Mouse (Mus musculus) sigmoid colon, adult 10 weeks (tissue): ENCODE data around the gene Olfr1346. TPM values are rescaled to one million over a fixed set of nuclear protein-coding genes. Genes with fewer than 3 reads are reported as not detected.

Experiments
- polyA plus RNA-seq: library from polyadenylated mRNA; stranded (reverse); fragments of 350-450 nt; fragmentation: Illumina TruSeq; extraction: RNeasy Lipid Tissue Mini Kit (QIAGEN cat#74804); gene quantifications from one replicate; pipeline ENCODE4 v1.2.3, GENCODE M21; 2014; ENCODE audit warnings: low read depth, low replicate concordance

The Olfr1346 gene
- polyA plus RNA-seq, result not detected

DNA sequence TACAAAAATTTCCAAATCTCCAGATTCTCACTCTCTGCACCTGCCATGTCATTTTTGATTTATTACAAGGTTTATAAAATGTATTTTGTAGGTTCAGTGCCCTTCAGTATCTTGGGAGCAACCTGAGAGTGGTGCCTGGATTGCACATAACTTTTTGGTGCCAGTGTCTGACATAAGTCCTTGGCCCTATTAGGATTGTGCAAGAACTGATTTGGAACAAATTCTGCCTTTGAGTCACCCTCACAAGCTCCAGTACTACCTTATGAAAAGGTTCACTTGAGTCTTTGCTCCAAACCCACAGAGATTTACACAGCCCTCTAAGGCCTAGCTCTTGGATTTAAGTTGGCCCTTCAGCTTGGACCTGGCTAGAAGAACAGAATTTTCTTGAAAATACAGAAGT lies at the start of gene Olfr1346:
Gene Olfr1346, plus strand, starts transcription at position 151 of the 400 bp plus-strand sequence.

DNA sequence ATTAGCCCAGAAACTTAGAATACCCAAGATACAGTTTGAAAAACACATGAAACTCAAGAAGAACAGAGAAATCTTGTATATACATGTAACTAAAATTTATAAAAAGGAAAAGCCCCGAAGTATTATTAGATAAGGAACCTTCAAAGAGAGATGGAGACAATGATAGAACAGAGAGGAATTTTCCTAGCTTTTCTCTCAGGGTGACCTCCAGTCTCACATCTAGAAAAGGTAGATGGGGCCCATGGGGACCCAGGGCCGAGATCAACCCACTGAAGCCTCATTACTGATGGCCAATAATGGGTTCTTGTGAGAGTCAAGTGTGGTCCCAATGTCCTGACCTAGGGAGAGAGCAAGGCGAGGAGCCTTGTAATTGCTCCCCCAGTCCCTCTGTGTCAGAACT lies 28.5 kb upstream of the Olfr1346 start, which contains the start of gene Olfr1344:
Gene Olfr1344, plus strand, starts transcription at position 301 of the 400 bp plus-strand sequence.

DNA sequence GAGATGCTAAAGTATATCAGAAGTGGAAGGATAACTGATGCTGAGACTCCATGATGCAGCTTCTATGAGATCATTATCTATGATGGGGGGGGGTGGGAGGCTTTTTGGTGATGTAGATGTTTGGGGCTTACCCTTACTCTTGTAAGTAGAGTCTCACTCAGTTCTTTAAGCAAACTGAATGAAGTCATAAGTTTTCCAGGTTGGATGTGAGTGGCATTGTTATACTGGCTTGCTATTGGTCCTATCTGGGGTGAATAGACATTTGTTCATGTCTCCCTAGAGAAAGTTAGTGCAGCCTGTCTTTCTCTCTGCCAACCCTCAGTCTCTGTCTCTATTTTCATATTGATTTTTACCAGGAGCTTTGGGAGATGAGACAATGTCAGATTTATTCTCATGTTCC lies 11.0 kb upstream of the Olfr1346 start, which contains the start of gene Olfr1336:
Gene Olfr1336, plus strand, starts transcription at position 301 of the 400 bp plus-strand sequence.

DNA sequence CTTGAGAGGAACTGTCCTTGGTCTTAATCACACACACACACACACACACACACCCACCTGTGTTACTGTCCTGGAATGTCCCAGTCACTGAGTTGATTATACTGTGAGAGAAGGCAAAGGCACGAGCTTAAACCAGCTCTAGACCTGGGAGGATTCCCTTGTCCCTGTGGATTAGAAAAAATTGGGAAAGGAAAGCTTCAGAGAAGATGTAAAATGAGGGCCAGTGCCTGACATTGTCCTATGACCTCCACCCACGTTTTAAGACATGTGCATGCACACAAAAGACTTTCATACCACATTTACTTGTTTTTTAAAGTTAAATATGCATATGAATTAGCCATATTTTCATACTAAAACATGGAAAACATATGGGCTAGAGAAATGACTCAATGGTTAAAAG lies 19.9 kb downstream of the Olfr1346 start, which contains the start of gene Olfr5:
Gene Olfr5, minus strand, starts transcription at position 101 of the 400 bp plus-strand sequence.

DNA sequence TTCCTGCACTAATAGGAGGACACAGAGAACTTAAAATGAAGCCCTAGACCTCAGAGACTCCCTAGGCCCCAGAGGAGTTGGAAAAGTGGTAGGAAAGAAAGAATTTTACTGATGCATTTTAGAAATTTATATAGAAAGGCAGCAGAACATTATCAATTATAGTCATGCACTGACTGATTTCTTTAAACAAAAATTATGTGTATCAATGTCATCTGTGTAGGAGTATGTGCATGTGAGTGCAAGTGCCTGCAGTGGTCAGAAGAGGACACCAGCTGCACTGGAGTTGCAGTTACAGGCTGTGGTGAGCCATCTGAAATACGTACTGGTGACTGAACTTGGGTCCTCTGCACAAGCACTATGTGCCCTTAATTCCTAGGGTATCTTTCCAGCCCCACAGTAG lies 32.8 kb downstream of the Olfr1346 start, which contains the start of gene Olfr1347:
Gene Olfr1347, minus strand, starts transcription at position 101 of the 400 bp plus-strand sequence.

DNA sequence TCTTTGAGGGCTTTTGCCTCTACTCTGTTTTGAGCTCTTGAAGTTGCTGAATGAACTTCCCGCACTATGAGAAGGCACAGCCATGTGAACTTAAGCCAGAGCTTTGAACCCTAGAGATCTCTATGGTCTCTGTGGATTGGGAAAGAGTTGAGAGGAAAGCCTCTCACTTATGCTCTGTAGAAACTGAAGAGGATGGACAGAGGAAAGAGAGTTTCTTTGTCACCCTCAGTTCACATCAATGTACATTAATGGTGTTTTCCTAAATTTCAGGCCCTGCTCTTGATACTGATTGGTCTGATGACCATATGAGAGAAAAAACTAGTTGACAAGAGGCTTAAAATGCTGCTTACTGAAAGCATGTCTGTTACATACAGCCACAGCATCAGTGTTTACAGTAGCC lies 41.7 kb downstream of the Olfr1346 start, which contains the start of gene Olfr1348:
Gene Olfr1348, minus strand, starts transcription at position 101 of the 400 bp plus-strand sequence.

DNA sequence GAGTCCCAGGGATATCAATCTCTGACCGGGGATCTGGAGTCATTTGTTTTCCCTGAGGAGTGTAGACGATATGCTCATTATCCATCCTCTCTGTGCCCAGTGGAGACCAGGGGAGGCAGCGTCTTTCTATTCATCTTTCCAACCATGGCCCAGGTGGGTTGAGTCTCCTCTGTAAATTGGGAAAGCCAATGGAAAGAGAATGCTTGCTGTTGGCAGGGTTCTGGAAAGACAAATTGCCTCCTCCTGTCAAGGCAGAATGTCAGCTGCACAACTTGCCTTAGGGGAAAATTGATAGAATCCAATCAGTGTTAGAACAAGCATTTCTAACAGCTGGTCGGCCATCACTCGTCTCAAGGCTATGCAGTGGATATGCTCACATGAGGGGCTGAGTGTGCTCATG lies 55.9 kb downstream of the Olfr1346 start, which contains the start of gene Olfr1349:
Gene Olfr1349, minus strand, starts transcription at position 101 of the 400 bp plus-strand sequence.

Other genes starting within 250 kb of the Olfr1346 start
- gene Zscan5b, start 244.8 kb upstream of the Olfr1346 start, polyA plus RNA-seq, result not detected
- not detected for gene Epp13, start 214.4 kb upstream of the Olfr1346 start, polyA plus RNA-seq
- gene Zfp667, start 180.5 kb upstream of the Olfr1346 start, polyA plus RNA-seq, result 8.4 TPM
- gene Zfp583, start 135.8 kb upstream of the Olfr1346 start, polyA plus RNA-seq, result 2.6 TPM
- 0.13 TPM for gene Gm3854, start 123.3 kb upstream of the Olfr1346 start, polyA plus RNA-seq
- 3.2 TPM for gene Zfp78, start 103.8 kb upstream of the Olfr1346 start, polyA plus RNA-seq
- gene Zfp28, start 83.8 kb upstream of the Olfr1346 start, polyA plus RNA-seq, result 8.6 TPM
- 0.57 TPM for gene Smim17, start 68.4 kb upstream of the Olfr1346 start, polyA plus RNA-seq
- not detected for gene Gm20715, start 56.8 kb upstream of the Olfr1346 start, polyA plus RNA-seq
- not detected for gene Olfr1344, start 28.4 kb upstream of the Olfr1346 start, polyA plus RNA-seq
- not detected for gene Olfr1336, start 10.9 kb upstream of the Olfr1346 start, polyA plus RNA-seq
- gene Olfr5, start 19.8 kb downstream of the Olfr1346 start, polyA plus RNA-seq, result not detected
- gene Olfr1347, start 32.7 kb downstream of the Olfr1346 start, polyA plus RNA-seq, result not detected
- not detected for gene Olfr1348, start 41.6 kb downstream of the Olfr1346 start, polyA plus RNA-seq
- not detected for gene Olfr1349, start 55.8 kb downstream of the Olfr1346 start, polyA plus RNA-seq
- gene Olfr1350, start 97.7 kb downstream of the Olfr1346 start, polyA plus RNA-seq, result not detected
- gene Zim1, start 229.3 kb downstream of the Olfr1346 start, polyA plus RNA-seq, result 0.76 TPM